Mouse (Mus musculus): Measurements from ENCODE around the gene 1700020N15Rik. TPM values are rescaled to one million over a fixed set of nuclear protein-coding genes. Genes with fewer than 3 reads are reported as not detected.
"Not testable (repeated sequence)": the region's sequence is repeated elsewhere in the genome, so short reads cannot be mapped to it uniquely, and the experiment has no call there.

Gene 1700020N15Rik
- not detected in 2 replicates for polyA plus RNA-seq (2015; fragmentation: Nextera tagmentation; extraction: Ambion mirVana)

DNA sequence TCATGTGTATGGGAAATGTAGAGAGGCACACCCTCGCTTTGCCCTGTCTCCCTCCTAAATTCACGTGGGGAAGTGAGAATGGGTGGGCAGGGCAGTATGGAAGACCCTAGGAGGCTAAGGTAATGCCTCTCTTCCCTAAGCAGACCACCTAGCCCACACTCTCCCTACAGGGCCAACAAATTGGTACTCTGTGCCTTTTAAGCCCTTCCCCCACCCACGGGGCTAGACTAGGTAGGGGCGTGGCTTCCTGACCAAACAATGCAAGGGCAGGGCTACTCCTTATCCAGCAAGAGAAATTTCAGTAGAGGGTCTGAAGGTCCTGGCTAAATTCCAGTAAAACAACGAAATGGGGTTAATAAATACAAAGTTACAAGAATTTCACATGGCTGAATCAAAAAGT is at the start of gene 1700020N15Rik:
Gene 1700020N15Rik (plus strand): TSS at position 301 of the 400 bp plus-strand sequence.
- not testable (repeated sequence) for H3K4me1 ChIP-seq (replicated peaks); H3K9me3 ChIP-seq (replicated peaks); H3K27me3 ChIP-seq; H3K4me3 ChIP-seq; H3K36me3 ChIP-seq; H3K27ac ChIP-seq; ATAC-seq (replicated peaks; ENCODE audit: insufficient number of reproducible peaks, insufficient read depth, low FRiP score, low read depth); H3K9ac ChIP-seq; H3K4me2 ChIP-seq
- 54% methylated on average over 5 of the region's 5 CpGs for WGBS

DNA sequence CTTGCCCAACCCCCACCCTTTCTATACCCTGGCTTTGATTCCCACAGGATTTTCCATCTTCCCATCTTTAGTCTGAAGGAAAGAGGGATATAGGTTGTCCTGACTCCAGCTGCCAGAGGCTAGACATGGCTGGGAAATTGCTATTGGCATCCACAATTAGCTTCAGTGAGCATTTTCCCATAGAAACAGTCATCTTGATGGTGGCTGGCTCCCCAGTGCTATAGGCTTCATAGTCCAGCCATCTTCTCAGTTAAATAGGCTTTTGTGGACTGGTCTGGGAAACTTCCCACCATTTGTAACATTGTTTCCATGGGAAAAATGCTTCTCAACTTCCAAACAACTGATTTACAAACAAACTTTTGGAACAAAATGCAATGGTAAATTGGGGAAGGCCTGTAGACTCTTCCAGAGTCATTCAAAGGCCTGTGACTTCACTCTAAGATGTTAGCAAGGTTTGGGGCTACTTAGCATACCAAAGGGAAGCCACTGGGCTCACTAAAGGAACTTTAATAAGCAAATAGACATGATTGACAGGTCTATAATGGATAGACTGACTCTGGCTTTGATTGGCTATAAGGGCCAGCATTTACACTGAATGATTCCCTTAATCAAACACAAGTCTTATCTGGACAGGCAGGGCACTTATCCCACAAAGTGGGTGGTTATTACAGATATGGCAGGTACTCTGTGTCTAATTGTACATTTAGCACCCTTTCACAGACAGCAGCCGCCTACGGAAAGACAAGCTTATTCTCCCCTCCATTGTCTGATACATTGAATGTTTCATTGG is 31.9 kb downstream of the 1700020N15Rik start:
- Histone ChIP-seq H3K27ac (no peak overlapping the region), H3K4me2 (no peak overlapping the region), H3K4me1 (replicated peaks) (no peaks in the 10 kb centered on the region), H3K4me3 (no peak overlapping the region), H3K27me3 (no peaks in the 10 kb centered on the region), H3K9me3 (replicated peaks) (no peaks in the 10 kb centered on the region), H3K36me3 (no peaks in the 10 kb centered on the region), H3K9ac (no peak overlapping the region)
- no peak for ATAC-seq (replicated peaks; ENCODE audit: insufficient number of reproducible peaks, insufficient read depth, low FRiP score, low read depth)
- WGBS: 85% methylated on average over 2 of the region's 2 CpGs
